Mouse (Mus musculus) stomach, adult 2 months (tissue): Measurements from ENCODE around the gene Wdr45. TPM values are rescaled to one million over a fixed set of nuclear protein-coding genes. Genes with fewer than 3 reads are reported as not detected.

ENCODE experiments used
- polyA plus RNA-seq: library from polyadenylated mRNA; depleted of rRNA; stranded (reverse); fragments of >200 nt; gene quantifications from 2 replicates; pipeline ENCODE4 v1.2.3, GENCODE M21; 2012; rRNA removed

Wdr45 gene
- 18.3 and 20.3 TPM in 2 replicates for polyA plus RNA-seq

GRCm38 (mm10) chrX:7714135-7714899, at the start of gene Wdr45:
Wdr45 (plus strand) TSS chrX:7714333.

GRCm38 (mm10) chrX:7670921-7671623, 43.1 kb upstream of the Wdr45 start, which contains the start of gene Plp2:
Plp2 (minus strand) TSS chrX:7671390.

GRCm38 (mm10) chrX:7680864-7681263, 33.3 kb upstream of the Wdr45 start, which contains the start of gene Magix:
Magix (minus strand) TSS chrX:7681251.

GRCm38 (mm10) chrX:7696954-7697381, 17.2 kb upstream of the Wdr45 start, which contains the start of gene Gpkow:
Gpkow (plus strand) TSS chrX:7697131.

GRCm38 (mm10) chrX:7721514-7722281, 7.6 kb downstream of the Wdr45 start, which contains the start of gene Gm45208:
Gm45208 (plus strand) TSS chrX:7722245.

GRCm38 (mm10) chrX:7728215-7728921, 14.2 kb downstream of the Wdr45 start, which contains the start of gene Praf2:
Praf2 (plus strand) TSS chrX:7728439.

GRCm38 (mm10) chrX:7750432-7751116, 36.4 kb downstream of the Wdr45 start, which contains the start of gene Ccdc120:
Ccdc120 (minus strand) TSS chrX:7750905.

GRCm38 (mm10) chrX:7762137-7762920, 48.2 kb downstream of the Wdr45 start, which contains the start of gene Tfe3:
Tfe3 (plus strand) TSS chrX:7762560.

Other genes with a start within 250 kb of the Wdr45 start
- 0.13 TPM in 2 replicates for gene Foxp3, start 140.7 kb upstream of the Wdr45 start, polyA plus RNA-seq
- gene Ppp1r3f, start 140.1 kb upstream of the Wdr45 start, polyA plus RNA-seq: 0.87 and 1.4 TPM in 2 replicates
- 9.9 and 11.3 TPM in 2 replicates for gene Ccdc22, start 108.8 kb upstream of the Wdr45 start, polyA plus RNA-seq
- gene Cacna1f, start 107.2 kb upstream of the Wdr45 start, polyA plus RNA-seq: 0.01 TPM in 1 of 2 replicates, not detected in the other
- gene Syp, start 75.9 kb upstream of the Wdr45 start, polyA plus RNA-seq: 3.9 and 4.8 TPM in 2 replicates
- gene Prickle3, start 57.1 kb upstream of the Wdr45 start, polyA plus RNA-seq: 26.6 and 28.9 TPM in 2 replicates
- gene Plp2, start 42.9 kb upstream of the Wdr45 start, polyA plus RNA-seq: 137 and 146 TPM in 2 replicates
- gene Magix, start 33.1 kb upstream of the Wdr45 start, polyA plus RNA-seq: 6.1 and 6.6 TPM in 2 replicates
- gene Gpkow, start 17.2 kb upstream of the Wdr45 start, polyA plus RNA-seq: 0.92 and 1.5 TPM in 2 replicates
- gene Gm45208, start 7.9 kb downstream of the Wdr45 start, polyA plus RNA-seq: 0.22 TPM in 1 of 2 replicates, not detected in the other
- gene Praf2, start 14.1 kb downstream of the Wdr45 start, polyA plus RNA-seq: 30.1 and 36.8 TPM in 2 replicates
- gene Ccdc120, start 36.6 kb downstream of the Wdr45 start, polyA plus RNA-seq: 20.8 and 24.6 TPM in 2 replicates
- gene Tfe3, start 48.2 kb downstream of the Wdr45 start, polyA plus RNA-seq: 13.1 and 13.4 TPM in 2 replicates
- gene Gripap1, start 75.4 kb downstream of the Wdr45 start, polyA plus RNA-seq: 6.6 and 7.6 TPM in 2 replicates
- gene Kcnd1, start 108.0 kb downstream of the Wdr45 start, polyA plus RNA-seq: 0.38 and 0.56 TPM in 2 replicates
- 21.1 and 23.3 TPM in 2 replicates for gene Otud5, start 127.0 kb downstream of the Wdr45 start, polyA plus RNA-seq
- 7.4 and 8.8 TPM in 2 replicates for gene Pim2, start 163.9 kb downstream of the Wdr45 start, polyA plus RNA-seq
- 74.9 and 99.5 TPM in 2 replicates for gene Slc35a2, start 169.7 kb downstream of the Wdr45 start, polyA plus RNA-seq
- 27.2 and 28.7 TPM in 2 replicates for gene Pqbp1, start 184.9 kb downstream of the Wdr45 start, polyA plus RNA-seq
- gene Timm17b, start 185.0 kb downstream of the Wdr45 start, polyA plus RNA-seq: 23.5 and 30.2 TPM in 2 replicates
- not detected in 2 replicates for gene Gm10491, start 193.5 kb downstream of the Wdr45 start, polyA plus RNA-seq
- gene Gm10490, start 195.2 kb downstream of the Wdr45 start, polyA plus RNA-seq: not detected in 2 replicates
- gene Pcsk1n, start 205.5 kb downstream of the Wdr45 start, polyA plus RNA-seq: 15.1 and 39.9 TPM in 2 replicates
- not detected in 2 replicates for gene Eras, start 214.3 kb downstream of the Wdr45 start, polyA plus RNA-seq
- 7.3 and 10.8 TPM in 2 replicates for gene Hdac6, start 233.6 kb downstream of the Wdr45 start, polyA plus RNA-seq